Mouse (Mus musculus): ENCODE data around the gene Gm49322.

DNA sequence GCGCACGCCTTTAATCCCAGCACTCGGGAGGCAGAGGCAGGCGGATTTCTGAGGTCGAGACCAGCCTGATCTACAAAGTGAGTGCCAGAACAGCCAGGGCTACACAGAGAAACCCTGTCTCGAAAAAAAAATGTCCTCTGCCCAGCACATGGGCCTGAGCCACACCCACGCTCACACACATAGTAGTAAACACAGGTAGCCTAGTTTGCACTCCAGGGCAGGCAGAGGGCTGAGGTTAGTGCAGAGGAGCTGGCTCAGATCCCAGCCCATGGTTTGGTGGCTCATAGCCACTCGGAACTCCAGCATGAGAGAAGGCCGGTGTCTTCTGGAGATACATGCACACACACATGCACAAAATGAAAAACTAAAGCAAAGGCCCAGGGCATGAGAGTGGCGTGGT lies 41.1 kb downstream of the Gm49322 start:
- no peak for TF ChIP-seq POLR2A (IDR thresholded peaks at IDR 0.05; ENCODE audit: borderline replicate concordance, control insufficient read depth, low read depth, low read length)
- TF ChIP-seq CTCF (IDR thresholded peaks at IDR 0.05; ENCODE audit: control insufficient read depth, insufficient read depth, low read length) = no peak

All from bone marrow, adult 2 months (tissue).